Mouse (Mus musculus) urinary bladder, postnatal 25 days (tissue): ENCODE measurements at regions not wholly inside any gene's neighbourhood (a gene's known extent, or its start where the extent isn't known, plus 50 kb on each side); places are given as distances from the start of the nearest gene placed in this dataset.

Source experiments
- DNase-seq: peaks from one replicate; pipeline ENCODE4 v3.0.0; 2022; ENCODE audit warnings: low spot score

DNA sequence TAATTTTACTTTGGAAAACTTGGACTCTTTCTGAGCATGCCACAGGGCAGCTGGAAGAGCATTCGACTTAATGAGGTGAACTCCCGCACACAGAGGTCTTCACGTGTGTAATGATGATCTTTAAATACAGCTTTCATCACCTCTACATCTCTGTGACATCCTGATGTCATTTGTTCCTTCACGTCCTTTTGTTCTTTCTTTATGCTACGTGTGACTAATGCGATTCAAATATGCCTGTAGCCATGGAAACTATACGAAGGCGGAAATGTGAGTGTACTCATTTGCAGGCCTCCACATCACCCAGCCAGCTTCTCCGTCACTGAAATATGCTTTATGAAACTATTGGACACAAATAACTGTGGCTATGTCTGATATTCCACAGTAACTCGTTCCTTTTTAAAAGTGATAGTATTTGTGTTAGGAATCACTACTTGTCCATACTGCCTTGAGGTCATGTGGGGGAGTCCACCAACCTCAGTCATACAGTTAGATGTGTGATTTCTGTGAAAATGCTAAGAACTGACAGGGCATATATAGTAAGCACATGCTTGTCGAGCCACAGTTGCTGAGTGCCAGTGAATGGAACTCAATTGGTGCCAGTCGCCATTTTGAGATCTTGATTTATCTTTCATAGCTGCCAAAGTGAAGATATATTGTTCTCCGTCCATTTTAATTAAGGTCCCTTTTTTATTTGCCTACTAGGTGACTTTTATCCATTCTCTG lies 145.9 kb downstream of the Plk2 start:
- no peak for DNase-seq

DNA sequence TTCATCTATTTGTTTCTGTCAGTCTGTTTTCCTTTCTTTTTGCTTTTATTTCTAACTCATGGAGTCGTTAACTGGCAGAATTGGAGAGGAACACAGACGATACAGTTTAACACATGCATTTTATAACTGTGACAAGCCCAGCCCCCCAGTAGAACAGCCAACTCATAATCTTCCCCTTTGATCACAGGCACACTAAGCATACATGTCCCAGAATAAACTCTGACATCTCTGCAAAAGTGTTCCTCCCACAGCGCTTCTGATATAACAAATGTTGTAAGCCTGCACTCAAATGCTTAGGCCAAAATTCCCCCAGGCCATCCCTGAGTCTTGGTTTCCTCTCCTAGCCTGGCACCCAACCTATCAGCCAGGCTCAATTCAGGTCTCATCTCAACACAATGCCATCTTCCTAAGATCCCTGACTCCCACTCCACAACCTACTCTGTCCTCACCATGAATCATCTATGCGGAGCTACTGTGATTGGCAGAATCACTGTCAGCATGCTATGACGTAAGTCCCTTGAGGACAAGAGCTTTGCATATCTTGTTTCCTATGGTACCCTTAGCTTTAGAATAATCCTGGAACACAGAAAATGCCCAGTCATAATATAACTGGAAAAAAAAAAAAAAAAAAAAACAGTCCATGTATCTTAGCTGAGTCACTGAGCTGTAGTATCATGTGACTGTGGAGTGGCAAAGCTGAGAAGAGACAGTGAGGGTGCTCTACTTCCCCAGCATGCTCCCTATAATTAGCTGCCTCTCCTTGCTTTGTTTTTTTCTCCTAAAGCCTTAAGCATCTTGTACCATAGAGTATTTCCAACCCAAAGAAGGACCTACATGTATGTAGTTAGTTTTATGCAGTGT lies 146.7 kb downstream of the Plk2 start:
- no peak for DNase-seq

DNA sequence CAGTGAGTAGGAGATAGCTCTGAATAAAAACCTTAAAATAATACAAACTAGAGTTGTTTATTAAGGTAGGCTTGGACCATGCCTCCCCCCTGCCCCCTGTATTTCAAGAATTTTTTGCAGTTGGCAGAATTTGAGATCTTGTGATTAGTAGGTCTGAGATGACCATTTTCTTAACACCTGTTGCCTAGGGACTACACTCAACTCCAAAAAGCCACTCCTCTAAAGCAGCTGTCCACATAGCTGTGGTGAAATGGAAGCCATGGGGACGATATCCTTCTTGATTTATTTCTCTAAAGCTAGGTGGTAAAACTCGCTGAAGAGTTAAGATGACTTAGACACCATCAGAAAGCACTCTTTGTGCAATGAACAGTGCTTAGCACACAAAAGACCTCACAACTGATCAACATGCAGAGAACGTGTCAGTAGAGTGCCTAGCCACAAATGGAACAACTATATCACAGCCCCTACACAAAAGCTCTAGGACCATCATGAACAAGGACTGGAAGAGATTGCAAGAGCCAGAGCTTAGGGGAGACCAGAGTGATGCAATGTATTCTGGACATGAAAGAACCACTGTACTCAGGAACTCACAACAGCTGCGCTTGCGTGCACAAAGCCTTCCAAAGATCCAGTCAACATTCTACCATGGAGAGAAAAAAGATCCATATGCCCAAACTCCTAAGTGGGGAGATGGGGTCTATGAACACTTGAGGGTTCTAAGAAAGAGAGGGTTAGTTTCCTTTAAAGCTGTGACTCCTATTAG lies 147.6 kb downstream of the Plk2 start:
- no peak for DNase-seq

DNA sequence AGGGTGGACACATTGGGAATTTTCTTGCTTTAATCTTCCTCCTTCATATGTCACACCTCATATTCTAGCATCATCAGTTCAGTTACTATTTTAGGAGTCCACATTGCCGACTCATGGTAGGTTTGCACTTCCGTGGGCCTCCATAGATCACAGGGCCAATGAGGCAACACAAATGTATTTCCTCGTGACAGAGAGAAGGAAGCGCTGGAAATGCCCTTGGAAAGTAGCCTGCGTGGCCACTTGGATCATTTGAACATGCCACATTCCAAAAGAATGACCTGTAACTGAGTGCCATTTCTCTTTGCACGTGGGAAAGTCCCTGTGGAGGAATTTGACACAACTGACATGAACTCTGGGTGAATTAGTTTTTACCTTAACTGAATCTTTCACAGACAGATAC lies 150.6 kb downstream of the Plk2 start:
- DNase-seq = no peak

DNA sequence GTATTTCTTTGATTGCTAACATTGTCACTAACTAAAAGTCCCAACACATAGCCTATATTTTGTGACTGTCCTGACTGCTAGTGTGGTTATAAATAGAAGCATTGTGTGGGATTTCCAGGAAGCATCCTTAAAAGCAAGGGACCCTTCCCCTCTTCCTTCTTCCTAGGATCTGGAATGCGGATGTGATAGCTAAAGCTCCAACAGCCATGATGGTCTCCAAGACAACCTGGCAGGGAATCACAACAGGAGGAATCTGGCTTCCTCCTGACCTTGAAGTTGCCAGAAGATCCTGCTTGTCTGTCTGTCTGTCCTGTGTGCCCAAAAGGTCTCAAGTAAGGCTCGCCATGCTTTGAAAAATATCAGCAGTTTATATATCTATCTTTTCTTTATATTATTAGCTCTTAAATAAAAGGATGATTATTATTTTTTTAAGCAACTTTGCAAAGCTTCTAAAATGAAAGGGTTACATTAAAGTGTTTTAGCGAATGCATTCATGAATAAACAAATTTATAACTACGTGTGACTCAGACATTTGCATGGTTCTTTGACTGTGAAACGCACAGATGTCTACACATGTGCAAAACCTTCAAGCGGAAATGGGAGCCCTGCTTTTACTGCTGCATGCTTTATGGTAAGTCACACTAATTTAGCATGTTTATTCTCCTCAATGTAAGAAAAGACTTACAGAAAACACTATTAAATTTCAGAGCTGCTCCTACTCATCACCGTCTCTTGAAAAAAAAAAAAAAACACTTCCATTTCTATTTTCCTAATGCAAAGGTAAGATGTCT lies 160.9 kb downstream of the Plk2 start:
- no peak for DNase-seq

DNA sequence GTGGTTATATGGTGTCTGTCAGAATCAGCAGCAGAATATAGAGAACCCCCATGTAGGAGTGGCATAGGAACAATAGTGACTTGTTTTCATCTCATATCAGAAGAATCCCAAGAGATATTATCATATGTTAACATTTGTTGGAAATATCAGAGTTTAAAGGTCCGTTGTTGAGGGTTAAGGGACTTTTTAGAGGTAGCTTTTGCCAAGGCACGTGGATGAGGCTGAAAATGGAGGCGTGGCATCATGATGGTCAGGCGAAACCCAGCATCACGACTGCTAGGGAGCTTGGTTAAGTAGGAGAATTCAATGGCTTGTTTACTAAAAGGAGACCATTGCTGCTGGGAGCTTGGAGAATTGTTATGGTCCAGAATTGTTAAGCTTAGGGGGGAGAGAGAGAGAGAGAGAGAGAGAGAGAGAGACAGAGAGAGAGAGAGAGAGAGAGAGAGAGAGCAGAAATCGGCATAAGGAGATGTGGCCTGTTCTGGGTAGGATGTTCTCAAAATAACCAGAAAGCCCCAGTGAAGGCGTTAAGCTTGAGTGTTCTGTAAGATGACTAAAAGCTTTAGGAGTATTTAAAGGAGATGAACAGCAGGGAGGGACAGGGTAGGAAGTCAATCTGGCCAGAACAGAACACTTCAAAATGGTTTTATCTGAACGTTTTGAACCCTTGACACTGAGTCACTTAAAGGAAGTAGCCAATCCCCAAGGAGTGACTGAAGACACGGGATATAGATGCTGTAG lies 161.7 kb downstream of the Plk2 start:
- DNase-seq = no peak

DNA sequence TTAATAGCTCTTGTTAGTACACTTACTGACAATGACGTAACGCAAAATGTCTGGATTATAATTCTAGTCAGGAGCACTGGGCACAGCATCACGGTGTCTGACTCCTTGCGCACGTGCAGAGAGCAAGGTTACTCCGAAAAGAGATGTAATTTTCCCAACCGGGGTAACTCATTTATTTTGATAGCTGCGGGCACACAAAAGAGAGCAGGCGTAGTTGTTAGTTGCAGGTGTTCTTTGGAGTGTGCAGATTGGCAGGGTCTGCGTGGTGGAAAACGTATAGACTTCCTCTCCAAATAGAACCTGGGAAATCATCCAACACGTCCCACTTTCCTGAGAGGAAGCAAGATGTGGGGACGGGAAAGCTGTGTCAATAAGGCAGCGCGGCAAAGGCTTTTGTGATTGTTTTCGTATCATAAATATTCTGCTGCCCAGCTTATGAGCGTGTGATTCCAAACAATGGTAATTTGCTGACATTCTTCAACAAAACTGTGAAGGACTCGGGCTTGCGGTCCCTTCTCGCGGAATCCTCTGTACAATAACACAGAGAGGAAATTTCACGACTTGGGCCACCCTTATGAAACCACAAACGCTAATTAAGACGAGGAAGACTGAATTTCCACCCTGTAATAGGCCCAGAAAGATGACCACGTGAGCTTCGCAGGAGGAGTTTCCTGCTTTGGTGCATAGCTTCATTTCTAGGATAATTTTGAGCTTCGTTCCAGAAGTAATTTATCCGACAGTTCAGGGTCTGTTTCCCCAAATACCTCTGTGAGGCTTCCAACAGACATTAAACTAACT lies 163.3 kb downstream of the Plk2 start:
- DNase-seq = no peak

DNA sequence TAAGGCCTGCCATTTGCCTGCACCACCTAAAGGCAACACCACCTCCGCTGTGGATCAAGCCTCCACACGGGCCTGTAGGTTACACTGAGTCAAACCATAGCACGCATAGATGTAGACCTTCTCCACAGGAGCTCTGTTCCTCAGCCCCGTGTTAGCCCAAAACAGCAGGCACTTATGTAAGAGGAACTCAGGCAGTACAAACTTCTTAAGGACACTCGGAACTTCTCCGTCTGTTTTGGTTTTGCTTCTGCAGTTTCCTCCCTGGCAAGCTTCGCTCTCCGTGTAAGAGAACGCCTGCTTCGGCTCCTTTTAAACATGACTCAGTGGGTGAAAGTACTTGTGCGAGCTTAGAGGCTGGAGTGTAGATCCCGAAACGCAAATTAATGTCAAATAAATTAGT lies 165.7 kb downstream of the Plk2 start:
- no peak for DNase-seq

DNA sequence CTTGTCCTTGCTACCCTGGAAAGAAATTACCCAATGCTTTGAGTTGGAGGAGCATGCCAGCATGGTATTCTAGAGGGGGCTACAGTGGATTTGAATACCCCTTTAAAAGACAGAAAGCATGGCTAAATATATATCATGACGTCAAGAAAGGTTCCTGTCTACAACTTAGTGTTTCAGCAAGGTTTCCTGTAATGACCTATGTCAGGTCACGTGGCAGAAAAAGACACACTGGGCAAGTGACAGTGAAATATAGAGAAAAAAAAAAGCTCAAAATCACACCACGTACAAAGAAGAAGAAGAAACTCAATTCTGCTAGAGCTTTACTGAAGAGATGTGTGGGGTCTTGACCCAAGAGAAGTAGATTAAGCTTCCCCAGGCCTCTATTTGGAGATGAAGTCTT lies 167.7 kb downstream of the Plk2 start:
- no peak for DNase-seq

DNA sequence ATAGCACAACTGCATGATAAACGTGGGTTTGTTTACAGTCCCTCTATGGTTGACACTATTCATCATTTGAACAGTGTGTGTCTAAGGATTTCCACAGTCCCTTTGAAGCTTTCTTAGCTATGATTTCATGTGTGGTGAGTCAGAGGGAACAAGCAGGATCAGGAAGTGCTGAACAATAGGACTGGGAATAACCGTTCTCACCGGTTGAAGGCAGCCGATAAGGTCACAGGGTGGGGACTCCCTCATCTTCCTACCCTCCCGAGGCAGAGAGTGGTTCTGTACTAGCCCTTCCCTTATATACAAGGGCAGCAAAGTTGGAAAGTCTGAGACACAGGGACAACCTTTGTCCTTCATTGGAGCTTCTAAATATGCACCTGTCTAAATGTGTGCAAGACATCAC lies 168.1 kb downstream of the Plk2 start:
- DNase-seq = no peak

DNA sequence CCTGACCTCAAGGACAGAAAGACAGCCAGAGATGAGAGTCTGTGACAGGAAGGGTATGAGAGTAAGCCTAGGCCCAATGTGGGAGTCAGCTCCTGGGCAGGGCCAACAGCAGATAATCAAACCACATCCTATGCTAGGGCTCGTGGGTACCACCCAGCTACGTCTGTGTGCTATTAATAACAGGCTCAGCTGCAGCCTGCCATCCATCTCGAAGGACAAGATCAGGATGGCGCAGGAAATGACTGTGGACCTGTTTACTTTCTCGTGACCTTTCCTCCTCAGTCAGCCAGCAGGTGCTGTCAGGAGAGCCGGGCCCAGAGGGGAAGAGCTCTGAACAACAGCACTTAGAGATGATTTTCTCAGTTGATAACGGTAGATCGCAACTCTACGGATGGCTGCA lies 169.1 kb downstream of the Plk2 start:
- DNase-seq = no peak

DNA sequence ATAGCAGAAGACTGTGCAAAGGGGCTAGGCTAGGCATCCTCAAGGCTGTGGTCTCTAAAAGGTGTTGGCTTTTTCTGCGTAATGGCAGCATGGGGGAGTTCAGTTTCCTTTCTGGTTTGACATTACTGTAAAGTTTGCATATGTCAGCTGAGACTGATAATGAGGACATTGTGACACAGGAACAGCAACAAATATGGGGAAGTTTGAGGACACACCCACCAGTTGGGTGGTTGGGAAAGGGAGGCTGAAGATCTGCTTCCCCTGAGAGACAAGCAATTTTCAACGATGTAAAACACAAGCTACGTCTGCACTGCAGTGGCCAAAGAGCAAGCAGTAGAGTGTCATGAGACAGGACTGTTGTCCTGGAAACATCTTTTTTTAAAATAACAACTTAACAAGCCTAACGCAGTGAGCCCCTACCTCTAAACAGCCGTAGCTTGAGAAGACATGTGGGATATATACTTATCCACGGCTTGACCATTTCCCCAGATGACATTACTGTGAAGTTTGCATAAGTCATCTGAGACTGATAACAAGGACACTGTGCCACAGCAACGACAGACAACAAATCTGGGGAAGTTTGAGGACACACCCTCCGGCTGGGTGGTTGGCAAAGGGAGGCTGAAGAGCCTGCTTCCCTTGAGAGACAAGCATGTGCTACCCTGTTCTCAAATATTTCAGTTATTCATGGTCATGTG lies 173.8 kb downstream of the Plk2 start:
- no peak for DNase-seq

DNA sequence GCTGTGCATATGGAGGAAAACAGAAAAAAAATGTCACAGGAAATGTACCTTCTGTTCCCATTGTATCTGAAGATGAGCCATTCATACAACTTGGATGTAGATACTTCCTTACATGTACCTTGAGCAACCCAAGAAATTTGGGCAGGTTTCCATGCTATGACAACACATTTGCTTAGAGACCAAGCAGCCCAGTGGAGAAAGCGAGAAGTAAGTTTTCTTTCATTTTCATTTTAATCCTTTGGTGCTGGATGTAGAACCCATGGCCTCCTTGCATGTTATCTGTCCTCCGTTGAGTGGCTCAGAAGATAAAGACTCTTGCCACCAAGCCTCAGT lies 174.3 kb downstream of the Plk2 start:
- DNase-seq = no peak

DNA sequence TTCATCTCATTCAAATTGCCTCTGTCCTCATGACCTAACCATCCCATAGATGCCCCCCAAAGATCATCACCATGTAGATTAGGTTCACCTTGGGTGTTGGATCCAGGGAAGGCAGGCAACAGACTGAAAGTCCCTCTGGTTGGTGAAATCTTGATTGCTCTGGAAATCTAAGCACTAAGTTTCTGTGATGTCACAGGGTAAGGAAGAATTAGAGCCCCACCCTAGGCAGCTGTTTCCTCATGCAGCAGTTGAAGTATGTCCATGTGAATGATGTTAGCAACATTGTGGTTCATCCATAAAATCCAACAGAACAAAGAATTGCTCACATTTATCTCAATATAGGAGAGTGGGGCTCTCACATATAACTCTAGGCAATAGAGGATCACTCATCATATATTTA lies 175.5 kb downstream of the Plk2 start:
- no peak for DNase-seq

DNA sequence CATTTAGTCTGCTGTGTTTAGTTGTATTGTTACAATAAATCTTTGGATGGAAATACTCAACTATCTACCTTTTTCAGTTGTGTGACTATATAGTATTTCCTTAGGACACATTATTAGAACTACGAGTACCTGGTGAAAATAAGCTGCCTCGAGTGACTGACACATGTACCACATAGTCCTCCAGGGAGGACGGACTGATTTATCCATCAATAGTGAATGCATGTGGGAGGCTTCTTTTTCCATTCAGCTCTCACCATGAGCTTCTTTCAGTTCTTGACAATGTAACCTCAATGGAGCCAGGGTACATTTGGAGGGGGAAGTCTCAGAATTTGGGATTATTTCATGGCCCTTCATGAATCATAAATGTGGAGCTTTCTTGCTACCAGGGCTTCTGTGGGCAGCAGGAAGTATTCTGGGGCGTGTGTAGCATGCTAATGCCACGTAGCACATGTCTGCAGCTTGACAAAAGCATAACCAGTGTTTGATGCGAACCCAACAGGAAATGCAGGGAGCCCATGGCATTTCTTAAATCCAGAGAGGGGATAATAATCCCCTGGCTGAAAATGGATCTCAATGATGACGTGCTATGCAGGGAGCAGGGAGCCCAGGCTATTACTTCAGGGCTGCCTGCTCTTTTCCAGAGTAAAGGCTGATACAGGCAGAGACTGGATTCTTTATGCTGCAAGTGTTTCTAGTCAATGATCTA lies 178.7 kb downstream of the Plk2 start:
- no peak for DNase-seq

DNA sequence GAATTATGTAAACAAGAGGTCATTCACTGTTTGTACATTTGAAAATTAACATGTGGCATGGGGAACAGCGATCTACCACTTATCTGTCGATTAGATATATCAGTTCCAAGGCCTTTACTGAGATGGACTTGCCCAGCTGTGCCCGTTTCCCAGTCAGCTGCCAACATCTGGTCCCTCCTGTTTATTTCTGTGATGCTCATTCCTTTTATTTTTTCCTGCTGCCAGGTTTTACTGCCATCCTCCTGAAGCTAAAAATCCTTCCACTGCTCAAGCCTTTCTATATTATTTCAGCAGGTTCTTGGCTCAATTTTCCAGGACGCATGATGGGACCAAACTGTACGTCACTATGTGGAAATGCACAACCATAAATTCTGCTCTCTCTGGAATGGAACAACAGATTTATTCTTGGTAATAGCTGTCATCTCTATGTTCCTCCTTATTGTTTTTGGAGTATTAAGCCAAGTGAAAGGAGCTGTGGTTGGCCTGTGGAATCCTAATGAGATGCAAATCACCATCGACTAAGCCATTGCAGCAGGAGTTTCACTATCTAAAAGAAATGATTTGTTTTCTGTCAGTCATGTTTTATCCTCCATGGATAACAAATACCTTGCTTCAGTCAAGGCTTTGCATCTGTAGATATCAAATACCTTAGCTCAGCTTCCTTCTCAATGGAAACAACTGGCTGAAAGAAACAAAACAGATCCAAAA lies 180.1 kb downstream of the Plk2 start:
- DNase-seq = no peak

DNA sequence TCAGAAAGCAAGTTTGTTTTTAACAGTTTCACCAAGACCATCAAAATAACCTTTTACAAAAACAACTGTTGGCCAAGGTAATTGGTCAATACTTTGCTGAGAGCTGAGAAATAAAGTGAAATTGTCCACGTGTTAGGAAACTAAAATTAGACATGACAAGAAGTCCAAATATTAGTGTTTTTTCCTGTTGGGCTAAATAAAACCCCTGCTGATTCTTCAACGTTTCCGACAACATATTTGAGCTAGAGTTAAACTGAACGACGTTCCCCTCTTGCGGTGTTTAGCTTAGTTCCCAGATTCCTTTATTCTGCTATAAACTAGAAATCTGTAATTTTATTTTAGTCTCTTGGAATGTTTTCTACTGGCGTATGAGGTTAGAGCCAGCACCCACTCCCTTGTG lies 183.3 kb downstream of the Plk2 start:
- DNase-seq = no peak

DNA sequence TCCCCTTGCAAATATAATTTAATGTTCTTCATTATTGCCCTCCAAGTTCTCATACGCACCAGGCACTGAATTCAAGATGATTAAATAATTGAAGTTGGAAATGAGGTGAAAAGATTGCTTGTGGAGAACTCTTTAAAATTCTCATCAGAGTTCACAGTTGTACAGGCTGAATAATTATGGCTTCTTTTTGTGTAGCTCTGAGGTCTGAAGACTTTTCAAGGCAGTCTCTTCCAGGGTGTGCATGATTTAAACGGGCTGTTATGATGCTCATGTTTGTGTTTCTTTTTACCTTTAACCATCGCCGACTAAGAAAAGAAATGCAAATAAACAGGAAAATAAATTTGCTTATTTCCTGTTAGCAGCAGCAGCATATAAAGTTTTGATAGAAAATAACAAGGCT lies 185.3 kb downstream of the Plk2 start:
- DNase-seq = no peak

DNA sequence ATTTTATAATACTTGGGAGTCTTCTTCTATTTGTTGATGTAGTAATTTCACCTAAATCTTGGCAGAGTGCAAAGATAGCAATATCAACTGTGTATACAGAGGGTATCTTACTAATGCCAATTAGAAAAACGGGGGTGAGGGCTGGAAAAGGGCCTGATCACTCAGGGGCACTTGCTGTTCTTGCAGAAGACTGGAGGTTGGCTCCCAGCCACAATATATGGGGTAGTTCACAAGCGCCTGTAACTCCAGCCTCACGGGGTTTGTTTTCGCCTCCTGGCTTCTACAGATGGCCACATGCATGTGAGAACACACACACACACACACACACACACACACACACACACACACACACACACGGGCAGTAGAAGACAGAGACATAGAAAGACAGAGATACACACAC lies 185.7 kb downstream of the Plk2 start:
- no peak for DNase-seq
